Mouse (Mus musculus) ES-E14 (cell line): ENCODE measurements at regions not wholly inside any gene's neighbourhood (a gene's known extent, or its start where the extent isn't known, plus 50 kb on each side); places are given as distances from the start of the nearest gene placed in this dataset.

Experiments used
- CHD2 ChIP-seq: IDR thresholded peaks from 2 replicates; pipeline ENCODE4 v1.6.1; 2014; ENCODE audit warnings: mild to moderate bottlenecking, low read depth, low read length, inconsistent platforms
- MAFK ChIP-seq: IDR thresholded peaks from 2 replicates; pipeline ENCODE4 v1.6.1; 2014; ENCODE audit warnings: mild to moderate bottlenecking, low read depth, low read length, inconsistent platforms; ENCODE audit not compliant: insufficient read depth
- ZC3H11A ChIP-seq: IDR thresholded peaks from 2 replicates; pipeline ENCODE4 v1.6.1; 2012; ENCODE audit warnings: low read depth, mild to moderate bottlenecking, inconsistent platforms, low read length, borderline replicate concordance
- ZNF384 ChIP-seq: IDR thresholded peaks from 2 replicates; pipeline ENCODE4 v1.6.1; 2012; ENCODE audit warnings: low read depth, low read length, inconsistent platforms

DNA sequence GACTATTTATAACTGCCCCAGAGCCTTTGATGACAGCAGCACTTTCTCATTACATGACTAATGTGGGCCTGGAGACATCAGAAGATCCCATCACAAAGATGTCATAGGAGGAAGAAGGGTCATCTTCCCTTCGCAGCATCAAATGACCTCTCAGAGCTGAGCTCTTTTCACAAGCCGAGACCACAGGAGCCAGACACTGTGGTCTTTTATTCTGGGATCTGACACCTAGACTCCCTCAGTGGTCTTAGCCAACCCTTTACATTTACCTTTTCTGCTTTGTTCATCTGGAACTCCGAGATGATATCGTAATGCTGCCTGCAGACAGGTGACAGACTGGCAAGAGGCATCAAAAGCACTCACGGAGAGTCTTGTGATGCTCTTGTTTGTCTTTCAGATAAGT is 498.1 kb downstream of the Psat1 start:
- TF ChIP-seq ZC3H11A, result no peak
- TF ChIP-seq MAFK, result no peak
- no peak for TF ChIP-seq CHD2
- TF ChIP-seq ZNF384, result no peak
